Mouse (Mus musculus) thymus, adult 2 months (tissue): ENCODE measurements around the gene Tulp2. TPM values are rescaled to one million over a fixed set of nuclear protein-coding genes. Genes with fewer than 3 reads are reported as not detected.
A peak's percentile ranks its signal among the peaks of the same experiment; 100 is the strongest.

Source experiments
- DNase-seq: peaks from one replicate; pipeline ENCODE4 v3.0.0; 2021
- H3K27ac ChIP-seq: fragments of 200-500 bp; 2 replicates; pipeline ENCODE4 v1.5.1; 2012; ENCODE audit warnings: low read length, control low read depth; ENCODE audit not compliant: control insufficient read depth, insufficient read depth
- H3K27me3 ChIP-seq: fragments of 200-500 bp; 2 replicates; pipeline ENCODE4 v1.6.1; 2012; ENCODE audit warnings: mild to moderate bottlenecking, low read length, moderate library complexity, mixed read lengths; ENCODE audit not compliant: control insufficient read depth, insufficient read depth
- H3K36me3 ChIP-seq: fragments of 200-500 bp; 2 replicates; pipeline ENCODE4 v1.6.1; 2012; ENCODE audit warnings: mild to moderate bottlenecking, low read length, moderate library complexity; ENCODE audit not compliant: control insufficient read depth, insufficient read depth
- H3K4me1 ChIP-seq: fragments of 200-500 bp; replicated peaks from 2 replicates; pipeline ENCODE4 v1.6.1; 2012; ENCODE audit warnings: low read length; ENCODE audit not compliant: control insufficient read depth, insufficient read depth
- H3K4me3 ChIP-seq: fragments of 200-500 bp; 2 replicates; pipeline ENCODE4 v1.5.1; 2012; ENCODE audit warnings: mild to moderate bottlenecking, low read length, control low read depth, moderate library complexity; ENCODE audit not compliant: control insufficient read depth, insufficient read depth
- CTCF ChIP-seq: fragments of 200-500 bp; IDR thresholded peaks from 2 replicates; pipeline ENCODE4 v1.5.1; 2012; ENCODE audit warnings: mild to moderate bottlenecking, control low read depth, low read length, moderate library complexity, borderline replicate concordance; ENCODE audit not compliant: control insufficient read depth, poor library complexity, insufficient read depth; ENCODE audit errors: extremely low read depth
- POLR2A ChIP-seq: fragments of 200-500 bp; IDR thresholded peaks from 2 replicates; pipeline ENCODE4 v1.6.1; 2012; ENCODE audit warnings: mild to moderate bottlenecking, low read length, control low read depth, moderate library complexity; ENCODE audit not compliant: control insufficient read depth, poor library complexity, insufficient read depth; ENCODE audit errors: extremely low read depth
- WGBS: fragments of 180-500 bp; shearing (Covaris S2); methylation state at CpG from one replicate; pipeline ENCODE4 v1.1.7; 2018; 5-methylcytosine and 5-hydroxymethylcytosine counted together
- polyA plus RNA-seq: library from polyadenylated mRNA; depleted of rRNA; stranded (reverse); fragments of >200 nt; gene quantifications from 2 replicates; pipeline ENCODE4 v1.2.3, GENCODE M21; 2012

Tulp2 gene
- polyA plus RNA-seq, 1 experiment: 3.0 TPM

- DNase-seq: no peak
- WGBS: 95% methylated on average over 16 of the region's 16 CpGs
- H3K4me1 ChIP-seq: no peaks in the 10 kb centered on the region
- no peaks in the 10 kb centered on the region for H3K27me3 ChIP-seq
- H3K36me3 ChIP-seq: no peaks in the 10 kb centered on the region
- TF ChIP-seq CTCF (no peak), POLR2A (no peak)
- no peak overlapping the region for H3K27ac ChIP-seq
- no peak overlapping the region for H3K4me3 ChIP-seq
Measured at GRCm38 (mm10) chr7:45549641-45550436, 68.2 kb downstream of the Tulp2 start.

- Histone ChIP-seq H3K36me3 (no peaks in the 10 kb centered on the region), H3K4me3 (no peak overlapping the region), H3K4me1 (no peaks in the 10 kb centered on the region), H3K27me3 (no peaks in the 10 kb centered on the region), H3K27ac (no peak overlapping the region)
- no peak for DNase-seq
- WGBS: 93% methylated on average over 11 of the region's 11 CpGs
- TF ChIP-seq CTCF (no peak), POLR2A (no peak)
Measured at GRCm38 (mm10) chr7:45550821-45551511, 69.3 kb downstream of the Tulp2 start.

- TF ChIP-seq POLR2A (no peak), CTCF (no peak)
- Histone ChIP-seq H3K4me3 (no peak overlapping the region), H3K36me3 (no peaks in the 10 kb centered on the region), H3K4me1 (no peaks in the 10 kb centered on the region), H3K27me3 (no peaks in the 10 kb centered on the region), H3K27ac (no peak overlapping the region)
- DNase-seq: no peak
- WGBS: 82% methylated on average over 8 of the region's 8 CpGs
Measured at GRCm38 (mm10) chr7:45551512-45551883, 69.8 kb downstream of the Tulp2 start.

- TF ChIP-seq POLR2A: no peak
- no peak for TF ChIP-seq CTCF
- Histone ChIP-seq H3K4me1 (0 out of 2 replicates have a peak, but pooled peaks cover 1% of the 10 kb centered on the region), H3K27ac (no peak overlapping the region), H3K4me3 (no peak overlapping the region), H3K36me3 (no peaks in the 10 kb centered on the region), H3K27me3 (no peaks in the 10 kb centered on the region)
- WGBS: 92% methylated on average over 8 of the region's 8 CpGs
- no peak for DNase-seq
Measured at GRCm38 (mm10) chr7:45553519-45553918, 71.8 kb downstream of the Tulp2 start.

GRCm38 (mm10) chr7:45553990-45554389, 72.3 kb downstream of the Tulp2 start:
- no peak overlapping the region for H3K4me3 ChIP-seq
- DNase-seq: no peak
- 99% methylated on average over 2 of the region's 2 CpGs for WGBS
- H3K36me3 ChIP-seq: no peaks in the 10 kb centered on the region
- H3K27me3 ChIP-seq: no peaks in the 10 kb centered on the region
- H3K27ac ChIP-seq: no peak overlapping the region
- H3K4me1 ChIP-seq: 0 out of 2 replicates have a peak, but pooled peaks cover 6% of the 10 kb centered on the region
- TF ChIP-seq POLR2A (no peak), CTCF (no peak)

- no peaks in the 10 kb centered on the region for H3K27me3 ChIP-seq
- H3K4me3 ChIP-seq: no peak within 1 kb of the TSS
- 78% methylated on average over 8 of the region's 8 CpGs for WGBS
- H3K4me1 ChIP-seq: 0 out of 2 replicates have a peak, but pooled peaks cover 6% of the 10 kb centered on the region
- TF ChIP-seq POLR2A (no peak), CTCF (no peak)
- H3K36me3 ChIP-seq: no peaks in the 10 kb centered on the region
- no peak within 1 kb of the TSS for H3K27ac ChIP-seq
- DNase-seq: no peak
Measured at GRCm38 (mm10) chr7:45554744-45555143, 73.1 kb downstream of the Tulp2 start, which contains the start of gene Hsd17b14. Gene Hsd17b14 (plus strand): TSS chr7:45554893.

- Histone ChIP-seq H3K4me3 (no peak overlapping the region), H3K4me1 (peaks cover 12% of the 10 kb centered on the region), H3K36me3 (no peaks in the 10 kb centered on the region), H3K27me3 (no peaks in the 10 kb centered on the region), H3K27ac (no peak overlapping the region)
- 34% methylated on average over 8 of the region's 8 CpGs for WGBS
- DNase-seq: peak; percentile 83
- peak; percentile 84 for TF ChIP-seq CTCF
- TF ChIP-seq POLR2A: no peak
Measured at GRCm38 (mm10) chr7:45555787-45556186, 74.1 kb downstream of the Tulp2 start.
